Mouse (Mus musculus): ENCODE measurements around the gene Hoxb6. TPM values are rescaled to one million over a fixed set of nuclear protein-coding genes. Genes with fewer than 3 reads are reported as not detected.

The Hoxb6 gene
- polyA plus RNA-seq, 1 experiment from 2014 or later, result 0.90 TPM

- Histone ChIP-seq H3K27ac (ENCODE audit: low read depth, low read length) (no peak within 1 kb of the TSS), H3K4me1 (ENCODE audit: control insufficient read depth, insufficient read depth, low read length) (peaks cover 9% of the 10 kb centered on the region; the same call in 1 of the 2 replicates), H3K4me2 (peak within 1 kb of the TSS; percentile 52), H3K36me3 (ENCODE audit: control insufficient read depth, insufficient read depth, low read length) (no peaks in the 10 kb centered on the region), H3K27me3 (ENCODE audit: control insufficient read depth, insufficient read depth, low read length) (peaks cover 100% of the 10 kb centered on the region), H3K9ac (ENCODE audit: low read depth, low read length) (no peak within 1 kb of the TSS), H3K9me3 (replicated peaks; ENCODE audit: control insufficient read depth, low read length) (no peaks in the 10 kb centered on the region), H3K4me3 (ENCODE audit: low read depth, low read length) (peak within 1 kb of the TSS; percentile 11)
- under 1% methylated on average over 69 of the region's 69 CpGs for WGBS (ENCODE audit: insufficient replicate concordance)
- ATAC-seq (replicated peaks; ENCODE audit: insufficient number of reproducible peaks, low FRiP score, low TSS enrichment), result no peak
Measured at GRCm38 (mm10) chr11:96303151-96304099, 11.1 kb downstream of the Hoxb6 start, which contains the start of gene Hoxb5. TSS of gene Hoxb5 (plus strand) at chr11:96303336.

DNA sequence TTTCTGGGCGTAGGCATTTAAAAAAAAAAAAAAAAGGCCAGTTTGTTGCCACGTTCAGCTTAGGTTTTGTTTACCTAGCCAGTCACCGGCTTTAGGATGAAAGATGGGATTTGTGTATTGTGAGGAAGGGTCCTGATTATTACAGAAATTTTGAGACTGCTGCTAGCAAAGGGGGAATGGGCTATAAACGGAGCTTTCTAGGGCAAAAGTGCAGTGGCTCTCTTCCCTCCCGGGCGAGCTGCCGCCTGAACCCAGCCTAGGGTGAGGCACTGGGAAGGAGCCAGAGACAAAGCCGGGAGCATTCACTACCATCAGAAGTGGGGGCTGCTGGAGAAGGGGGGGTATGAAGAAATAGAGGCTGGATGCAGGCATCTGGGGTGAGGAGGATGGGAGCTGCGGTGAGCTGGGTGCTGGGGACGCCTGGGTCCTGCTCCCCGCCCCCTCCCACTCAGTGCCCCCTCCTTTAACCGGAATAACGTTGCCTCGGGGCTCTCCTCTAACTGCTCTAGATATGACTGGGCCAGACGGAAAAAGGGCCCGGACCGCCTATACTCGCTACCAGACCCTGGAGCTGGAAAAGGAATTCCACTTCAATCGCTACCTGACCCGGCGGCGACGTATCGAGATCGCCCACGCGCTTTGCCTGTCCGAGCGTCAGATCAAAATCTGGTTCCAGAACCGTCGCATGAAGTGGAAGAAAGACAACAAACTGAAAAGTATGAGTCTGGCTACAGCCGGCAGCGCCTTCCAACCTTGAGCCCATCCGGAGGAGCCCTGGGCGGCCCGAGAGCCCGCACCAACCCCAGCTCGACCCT lies 12.3 kb downstream of the Hoxb6 start:
- Histone ChIP-seq H3K27ac (ENCODE audit: low read depth, low read length) (no peak overlapping the region), H3K4me2 (peak overlapping the region; percentile 52), H3K27me3 (ENCODE audit: control insufficient read depth, insufficient read depth, low read length) (peaks cover 100% of the 10 kb centered on the region), H3K9ac (ENCODE audit: low read depth, low read length) (peak overlapping the region; percentile 16; the same call in 1 of the 2 replicates), H3K36me3 (ENCODE audit: control insufficient read depth, insufficient read depth, low read length) (no peaks in the 10 kb centered on the region), H3K4me3 (ENCODE audit: low read depth, low read length) (peak overlapping the region; percentile 11), H3K4me1 (ENCODE audit: control insufficient read depth, insufficient read depth, low read length) (peaks cover 6% of the 10 kb centered on the region; the same call in 1 of the 2 replicates), H3K9me3 (replicated peaks; ENCODE audit: control insufficient read depth, low read length) (no peaks in the 10 kb centered on the region)
- WGBS (ENCODE audit: insufficient replicate concordance), result under 1% methylated on average over 38 of the region's 38 CpGs
- ATAC-seq (replicated peaks; ENCODE audit: insufficient number of reproducible peaks, low FRiP score, low TSS enrichment), result no peak

GRCm38 (mm10) chr11:96305505-96306182 lies 13.4 kb downstream of the Hoxb6 start:
- ATAC-seq (replicated peaks; ENCODE audit: insufficient number of reproducible peaks, low FRiP score, low TSS enrichment), result no peak
- Histone ChIP-seq H3K4me1 (ENCODE audit: control insufficient read depth, insufficient read depth, low read length) (peaks cover 2% of the 10 kb centered on the region; the same call in 1 of the 2 replicates), H3K36me3 (ENCODE audit: control insufficient read depth, insufficient read depth, low read length) (no peaks in the 10 kb centered on the region), H3K9ac (ENCODE audit: low read depth, low read length) (no peak overlapping the region), H3K4me2 (no peak overlapping the region), H3K4me3 (ENCODE audit: low read depth, low read length) (no peak overlapping the region), H3K9me3 (replicated peaks; ENCODE audit: control insufficient read depth, low read length) (no peaks in the 10 kb centered on the region), H3K27me3 (ENCODE audit: control insufficient read depth, insufficient read depth, low read length) (peaks cover 100% of the 10 kb centered on the region), H3K27ac (ENCODE audit: low read depth, low read length) (no peak overlapping the region)
- WGBS (ENCODE audit: insufficient replicate concordance), result 48% methylated on average over 6 of the region's 6 CpGs

DNA sequence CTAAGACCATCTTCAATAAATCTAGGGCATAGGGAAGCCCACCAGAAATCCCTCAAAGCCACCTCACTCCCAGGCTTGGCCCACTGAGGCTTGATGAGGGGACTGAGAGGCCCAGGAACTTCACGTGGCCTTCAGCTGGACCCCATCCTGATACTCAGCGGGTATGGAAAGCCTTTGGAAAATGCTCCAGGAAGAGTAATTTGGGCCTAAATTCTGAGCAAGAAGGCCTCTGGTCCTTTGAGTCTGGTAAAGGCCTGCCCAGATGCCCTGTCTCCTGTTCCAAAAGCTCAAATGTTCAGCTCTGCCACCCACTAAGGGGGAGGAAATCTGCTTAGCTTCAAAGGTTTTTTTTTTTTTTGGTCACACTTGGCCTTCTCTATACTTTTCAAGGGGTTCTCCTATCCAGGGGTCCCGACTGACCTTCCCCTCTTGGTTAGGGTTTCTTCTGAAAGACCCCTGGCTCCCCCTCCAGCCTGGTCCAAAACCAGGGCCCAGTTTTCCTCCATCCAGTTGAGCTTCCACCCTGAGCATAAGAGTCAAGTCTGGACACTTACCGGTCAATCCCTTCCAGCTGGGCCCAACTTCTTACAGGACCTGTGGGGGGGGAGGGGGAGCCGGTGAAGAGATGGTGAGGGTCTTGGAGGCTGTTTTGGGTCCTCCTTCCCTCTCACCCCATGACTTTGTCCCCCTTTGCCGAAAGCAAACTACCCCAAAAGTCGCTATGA lies 14.1 kb downstream of the Hoxb6 start:
- H3K4me3 ChIP-seq (ENCODE audit: low read depth, low read length), result no peak overlapping the region
- H3K4me1 ChIP-seq (ENCODE audit: control insufficient read depth, insufficient read depth, low read length), result no peaks in the 10 kb centered on the region
- H3K27me3 ChIP-seq (ENCODE audit: control insufficient read depth, insufficient read depth, low read length), result peaks cover 100% of the 10 kb centered on the region
- H3K4me2 ChIP-seq, result no peak overlapping the region
- ATAC-seq (replicated peaks; ENCODE audit: insufficient number of reproducible peaks, low FRiP score, low TSS enrichment), result no peak
- no peaks in the 10 kb centered on the region for H3K9me3 ChIP-seq (replicated peaks; ENCODE audit: control insufficient read depth, low read length)
- H3K36me3 ChIP-seq (ENCODE audit: control insufficient read depth, insufficient read depth, low read length), result no peaks in the 10 kb centered on the region
- no peak overlapping the region for H3K9ac ChIP-seq (ENCODE audit: low read depth, low read length)
- WGBS (ENCODE audit: insufficient replicate concordance), result 16% methylated on average over 7 of the region's 7 CpGs
- H3K27ac ChIP-seq (ENCODE audit: low read depth, low read length), result no peak overlapping the region

DNA sequence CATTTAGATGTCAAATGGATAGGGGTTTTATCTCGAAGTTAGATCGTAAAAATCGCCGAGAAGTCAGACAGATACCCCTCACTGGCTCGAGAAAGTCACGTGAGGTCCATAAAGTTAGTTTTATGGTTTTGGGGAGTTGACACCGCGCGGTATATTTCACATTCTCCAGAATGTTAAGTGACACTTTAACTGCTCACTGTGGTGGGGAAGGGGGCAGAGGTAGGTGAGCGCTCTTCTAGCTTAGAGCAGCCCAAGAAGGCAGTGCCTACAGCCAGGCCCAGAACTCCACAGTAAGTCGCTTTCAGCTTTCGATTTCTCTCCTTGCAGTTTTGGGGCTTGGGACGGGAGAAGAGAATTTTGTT lies 14.6 kb downstream of the Hoxb6 start:
- H3K4me1 ChIP-seq (ENCODE audit: control insufficient read depth, insufficient read depth, low read length), result no peaks in the 10 kb centered on the region
- H3K27ac ChIP-seq (ENCODE audit: low read depth, low read length), result no peak overlapping the region
- H3K9me3 ChIP-seq (replicated peaks; ENCODE audit: control insufficient read depth, low read length), result no peaks in the 10 kb centered on the region
- H3K4me2 ChIP-seq, result no peak overlapping the region
- no peak overlapping the region for H3K4me3 ChIP-seq (ENCODE audit: low read depth, low read length)
- no peaks in the 10 kb centered on the region for H3K36me3 ChIP-seq (ENCODE audit: control insufficient read depth, insufficient read depth, low read length)
- H3K9ac ChIP-seq (ENCODE audit: low read depth, low read length), result no peak overlapping the region
- WGBS (ENCODE audit: insufficient replicate concordance), result 13% methylated on average over 13 of the region's 13 CpGs
- peaks cover 100% of the 10 kb centered on the region for H3K27me3 ChIP-seq (ENCODE audit: control insufficient read depth, insufficient read depth, low read length)
- ATAC-seq (replicated peaks; ENCODE audit: insufficient number of reproducible peaks, low FRiP score, low TSS enrichment), result no peak

DNA sequence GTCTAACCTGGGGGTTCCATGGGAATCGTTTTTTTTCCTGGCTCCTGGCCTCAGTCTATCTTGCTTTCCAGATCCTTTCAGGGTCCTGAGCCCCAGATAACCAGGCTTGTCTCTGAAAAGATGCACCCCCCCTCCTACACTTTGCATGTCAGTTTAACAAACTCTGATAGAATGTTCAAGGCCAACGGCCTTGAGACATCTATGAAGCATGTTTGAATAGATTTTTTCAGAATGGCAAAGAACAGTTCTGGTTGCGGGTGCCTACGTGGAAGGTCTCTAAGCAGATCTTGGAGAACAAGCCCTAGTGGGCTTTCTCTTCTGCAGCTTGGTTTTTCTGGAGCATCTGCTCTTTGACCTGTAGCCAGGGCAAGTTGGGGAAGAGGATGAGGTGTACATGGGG lies 16.5 kb downstream of the Hoxb6 start:
- Histone ChIP-seq H3K4me3 (ENCODE audit: low read depth, low read length) (no peak overlapping the region), H3K27ac (ENCODE audit: low read depth, low read length) (no peak overlapping the region), H3K9me3 (replicated peaks; ENCODE audit: control insufficient read depth, low read length) (no peaks in the 10 kb centered on the region), H3K27me3 (ENCODE audit: control insufficient read depth, insufficient read depth, low read length) (peaks cover 100% of the 10 kb centered on the region), H3K9ac (ENCODE audit: low read depth, low read length) (no peak overlapping the region), H3K4me2 (no peak overlapping the region), H3K36me3 (ENCODE audit: control insufficient read depth, insufficient read depth, low read length) (no peaks in the 10 kb centered on the region), H3K4me1 (ENCODE audit: control insufficient read depth, insufficient read depth, low read length) (no peaks in the 10 kb centered on the region)
- no peak for ATAC-seq (replicated peaks; ENCODE audit: insufficient number of reproducible peaks, low FRiP score, low TSS enrichment)
- WGBS (ENCODE audit: insufficient replicate concordance), result 20% methylated on average over 4 of the region's 4 CpGs

DNA sequence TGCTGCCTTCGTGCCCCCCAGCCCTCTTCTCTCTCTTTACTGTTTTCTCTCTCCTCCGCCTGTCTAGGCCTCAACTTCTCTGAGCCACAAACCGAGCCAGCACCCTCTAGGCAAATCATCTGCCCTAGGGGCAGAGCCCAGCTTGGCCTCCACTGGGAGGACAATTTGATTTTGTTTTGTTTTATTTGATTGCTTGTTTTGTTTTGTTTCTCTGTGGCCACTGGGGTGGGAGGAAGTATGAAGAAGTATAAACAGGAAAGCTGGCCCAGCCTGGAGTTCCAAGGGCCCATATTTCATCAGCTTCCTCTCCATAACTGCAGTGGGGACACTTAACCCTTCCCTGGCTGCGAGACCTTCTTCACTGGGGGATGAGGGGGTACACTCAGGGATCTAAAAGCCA lies 17.0 kb downstream of the Hoxb6 start:
- Histone ChIP-seq H3K27ac (ENCODE audit: low read depth, low read length) (no peak overlapping the region), H3K4me2 (no peak overlapping the region), H3K36me3 (ENCODE audit: control insufficient read depth, insufficient read depth, low read length) (no peaks in the 10 kb centered on the region), H3K9ac (ENCODE audit: low read depth, low read length) (no peak overlapping the region), H3K27me3 (ENCODE audit: control insufficient read depth, insufficient read depth, low read length) (peaks cover 100% of the 10 kb centered on the region), H3K9me3 (replicated peaks; ENCODE audit: control insufficient read depth, low read length) (no peaks in the 10 kb centered on the region), H3K4me1 (ENCODE audit: control insufficient read depth, insufficient read depth, low read length) (no peaks in the 10 kb centered on the region), H3K4me3 (ENCODE audit: low read depth, low read length) (no peak overlapping the region)
- WGBS (ENCODE audit: insufficient replicate concordance), result 18% methylated on average over 4 of the region's 4 CpGs
- ATAC-seq (replicated peaks; ENCODE audit: insufficient number of reproducible peaks, low FRiP score, low TSS enrichment), result no peak
